Mouse (Mus musculus): ENCODE measurements around the gene Mcm7. TPM values are rescaled to one million over a fixed set of nuclear protein-coding genes. Genes with fewer than 3 reads are reported as not detected.
"Not testable (repeated sequence)": the region's sequence is repeated elsewhere in the genome, so short reads cannot be mapped to it uniquely, and the experiment has no call there.

Gene Mcm7
- 93.6 and 96.0 TPM in 2 replicates for polyA plus RNA-seq (2012; rRNA removed)

- TF ChIP-seq POLR2A (IDR thresholded peaks at IDR 0.05; ENCODE audit: control insufficient read depth, low read depth, low read length) (peak; percentile 62), CTCF (IDR thresholded peaks at IDR 0.05; ENCODE audit: control insufficient read depth, insufficient read depth, insufficient replicate concordance, low read depth, low read length) (no peak)
- Histone ChIP-seq H3K4me3 (ENCODE audit: control insufficient read depth, low read depth, low read length) (peak within 1 kb of the TSS; percentile 99), H3K27me3 (ENCODE audit: control insufficient read depth, insufficient read depth, low read length) (no peaks in the 10 kb centered on the region), H3K4me1 (ENCODE audit: control insufficient read depth, insufficient read depth, low read length) (no peaks in the 10 kb centered on the region; the same call in 1 of the 2 replicates), H3K36me3 (ENCODE audit: control insufficient read depth, insufficient read depth, low read length) (peaks cover 3% of the 10 kb centered on the region; the same call in 1 of the 2 replicates), H3K27ac (ENCODE audit: control insufficient read depth, insufficient read depth, low read depth, low read length) (peak within 1 kb of the TSS; percentile 79)
Observed at GRCm38 (mm10) chr5:138171695-138172491, at the start of gene Mcm7, which contains the start of gene Ap4m1. Gene Mcm7 (minus strand): TSS chr5:138172422. Gene Ap4m1 (plus strand): TSS chr5:138172002.

GRCm38 (mm10) chr5:138219864-138220263, 47.6 kb upstream of the Mcm7 start:
- H3K27ac ChIP-seq (ENCODE audit: control insufficient read depth, insufficient read depth, low read depth, low read length) = no peak overlapping the region
- no peaks in the 10 kb centered on the region for H3K4me1 ChIP-seq (ENCODE audit: control insufficient read depth, insufficient read depth, low read length)
- TF ChIP-seq POLR2A (IDR thresholded peaks at IDR 0.05; ENCODE audit: control insufficient read depth, low read depth, low read length) = no peak
- no peak for TF ChIP-seq CTCF (IDR thresholded peaks at IDR 0.05; ENCODE audit: control insufficient read depth, insufficient read depth, insufficient replicate concordance, low read depth, low read length)
- no peak overlapping the region for H3K4me3 ChIP-seq (ENCODE audit: control insufficient read depth, low read depth, low read length)
- no peaks in the 10 kb centered on the region for H3K36me3 ChIP-seq (ENCODE audit: control insufficient read depth, insufficient read depth, low read length)
- no peaks in the 10 kb centered on the region for H3K27me3 ChIP-seq (ENCODE audit: control insufficient read depth, insufficient read depth, low read length)

- not testable (repeated sequence) for H3K27me3 ChIP-seq (ENCODE audit: control insufficient read depth, insufficient read depth, low read length); H3K27ac ChIP-seq (ENCODE audit: control insufficient read depth, insufficient read depth, low read depth, low read length); H3K4me1 ChIP-seq (ENCODE audit: control insufficient read depth, insufficient read depth, low read length); H3K36me3 ChIP-seq (ENCODE audit: control insufficient read depth, insufficient read depth, low read length); H3K4me3 ChIP-seq (ENCODE audit: control insufficient read depth, low read depth, low read length)
Observed at GRCm38 (mm10) chr5:138216632-138217031, 44.4 kb upstream of the Mcm7 start.

- TF ChIP-seq CTCF (IDR thresholded peaks at IDR 0.05; ENCODE audit: control insufficient read depth, insufficient read depth, insufficient replicate concordance, low read depth, low read length) (no peak), POLR2A (IDR thresholded peaks at IDR 0.05; ENCODE audit: control insufficient read depth, low read depth, low read length) (no peak)
Observed at GRCm38 (mm10) chr5:138207873-138208272, 35.7 kb upstream of the Mcm7 start.

DNA sequence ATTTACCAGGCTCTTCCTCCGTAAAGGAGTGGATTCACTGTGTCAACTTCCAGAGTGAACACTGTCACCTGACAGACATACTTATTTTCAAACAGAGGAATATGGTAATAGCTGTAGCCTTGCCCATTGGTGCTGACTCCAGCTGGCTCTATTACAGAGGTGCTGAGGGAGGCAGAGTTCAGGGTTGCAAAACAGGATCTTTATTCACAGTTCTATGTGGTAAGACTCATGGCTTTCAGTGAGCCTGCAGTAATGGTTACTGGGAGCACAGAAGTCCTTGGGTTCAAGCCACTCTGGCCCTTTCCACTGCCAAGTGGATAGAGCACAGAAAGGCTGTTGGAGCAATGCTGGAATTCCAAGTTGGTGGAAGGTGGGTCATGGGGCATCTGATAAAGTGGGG, 35.0 kb upstream of the Mcm7 start:
- Histone ChIP-seq H3K36me3 (ENCODE audit: control insufficient read depth, insufficient read depth, low read length) (no peaks in the 10 kb centered on the region), H3K27ac (ENCODE audit: control insufficient read depth, insufficient read depth, low read depth, low read length) (no peak overlapping the region), H3K4me1 (ENCODE audit: control insufficient read depth, insufficient read depth, low read length) (no peaks in the 10 kb centered on the region), H3K27me3 (ENCODE audit: control insufficient read depth, insufficient read depth, low read length) (no peaks in the 10 kb centered on the region), H3K4me3 (ENCODE audit: control insufficient read depth, low read depth, low read length) (no peak overlapping the region)
- TF ChIP-seq CTCF (IDR thresholded peaks at IDR 0.05; ENCODE audit: control insufficient read depth, insufficient read depth, insufficient replicate concordance, low read depth, low read length) = no peak
- TF ChIP-seq POLR2A (IDR thresholded peaks at IDR 0.05; ENCODE audit: control insufficient read depth, low read depth, low read length) = no peak

More at GRCm38 (mm10) chr5:138207873-138208272, 35.7 kb upstream of the Mcm7 start:
- no peaks in the 10 kb centered on the region for H3K4me1 ChIP-seq (ENCODE audit: control insufficient read depth, insufficient read depth, low read length)
- H3K36me3 ChIP-seq (ENCODE audit: control insufficient read depth, insufficient read depth, low read length) = no peaks in the 10 kb centered on the region
- no peaks in the 10 kb centered on the region for H3K27me3 ChIP-seq (ENCODE audit: control insufficient read depth, insufficient read depth, low read length)
- no peak overlapping the region for H3K27ac ChIP-seq (ENCODE audit: control insufficient read depth, insufficient read depth, low read depth, low read length)
- H3K4me3 ChIP-seq (ENCODE audit: control insufficient read depth, low read depth, low read length) = no peak overlapping the region

- H3K36me3 ChIP-seq (ENCODE audit: control insufficient read depth, insufficient read depth, low read length) = no peaks in the 10 kb centered on the region
- no peak overlapping the region for H3K4me3 ChIP-seq (ENCODE audit: control insufficient read depth, low read depth, low read length)
- TF ChIP-seq CTCF (IDR thresholded peaks at IDR 0.05; ENCODE audit: control insufficient read depth, insufficient read depth, insufficient replicate concordance, low read depth, low read length) = no peak
- TF ChIP-seq POLR2A (IDR thresholded peaks at IDR 0.05; ENCODE audit: control insufficient read depth, low read depth, low read length) = no peak
- no peak overlapping the region for H3K27ac ChIP-seq (ENCODE audit: control insufficient read depth, insufficient read depth, low read depth, low read length)
- no peaks in the 10 kb centered on the region for H3K27me3 ChIP-seq (ENCODE audit: control insufficient read depth, insufficient read depth, low read length)
- no peaks in the 10 kb centered on the region for H3K4me1 ChIP-seq (ENCODE audit: control insufficient read depth, insufficient read depth, low read length)
Observed at GRCm38 (mm10) chr5:138202086-138202485, 29.9 kb upstream of the Mcm7 start.

- Histone ChIP-seq H3K4me1 (ENCODE audit: control insufficient read depth, insufficient read depth, low read length) (peaks cover 11% of the 10 kb centered on the region), H3K27ac (ENCODE audit: control insufficient read depth, insufficient read depth, low read depth, low read length) (no peak overlapping the region), H3K36me3 (ENCODE audit: control insufficient read depth, insufficient read depth, low read length) (no peaks in the 10 kb centered on the region), H3K4me3 (ENCODE audit: control insufficient read depth, low read depth, low read length) (no peak overlapping the region), H3K27me3 (ENCODE audit: control insufficient read depth, insufficient read depth, low read length) (no peaks in the 10 kb centered on the region)
- no peak for TF ChIP-seq POLR2A (IDR thresholded peaks at IDR 0.05; ENCODE audit: control insufficient read depth, low read depth, low read length)
- TF ChIP-seq CTCF (IDR thresholded peaks at IDR 0.05; ENCODE audit: control insufficient read depth, insufficient read depth, insufficient replicate concordance, low read depth, low read length) = no peak
Observed at GRCm38 (mm10) chr5:138199576-138199975, 27.4 kb upstream of the Mcm7 start.

Measured in testis, adult 2 months (tissue).